ENCODE assay signal across 39 mouse cellular contexts in the genomic region with DNA sequence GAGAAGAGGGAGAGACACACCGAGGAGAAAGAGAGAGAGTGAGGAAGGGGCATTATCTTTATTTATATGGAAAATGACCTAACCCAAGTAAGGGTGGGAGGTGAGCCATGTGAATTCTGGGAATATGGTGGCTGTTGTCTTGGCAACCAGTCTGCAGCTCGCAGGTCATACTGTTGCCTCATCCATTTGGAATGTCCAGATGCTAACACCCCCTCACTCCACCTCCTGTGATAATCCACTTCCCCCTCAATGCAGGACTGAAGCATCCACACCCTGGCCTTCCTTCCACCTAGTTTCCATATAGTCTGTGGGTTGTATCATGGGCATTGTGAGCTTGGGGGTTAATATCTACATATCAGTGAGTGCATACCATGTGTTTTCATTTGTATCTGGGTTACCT. TPM values are rescaled to one million over a fixed set of nuclear protein-coding genes. Genes with fewer than 3 reads are reported as not detected.
"Had no signal": no experiment of that assay in that cellular context is flagged by ENCODE, and none has a peak within 500 bp of the region (broad histone marks: within the 10 kb centered on the region; RNA-seq: fewer than 3 reads in every experiment).

No protein-coding gene starts in this region.

- H3K27me3 ChIP-seq: hindbrain, embryonic 13.5 days; intestine, embryonic 15.5 days; limb, embryonic 12.5 days; liver, embryonic 13.5 days; liver, embryonic 15.5 days had no signal

- H3K4me1 ChIP-seq: heart, embryonic 10.5 days; hindbrain, embryonic 13.5 days; intestine, embryonic 15.5 days; limb, embryonic 12.5 days; liver, embryonic 13.5 days; liver, embryonic 15.5 days had no signal

- H3K4me3 ChIP-seq: heart, embryonic 10.5 days; hindbrain, embryonic 13.5 days; intestine, embryonic 15.5 days; layer of hippocampus, adult 2 months; limb, embryonic 12.5 days; liver, embryonic 13.5 days; liver, embryonic 15.5 days had no signal

- H3K9me3 ChIP-seq: heart, embryonic 10.5 days; hindbrain, embryonic 13.5 days; intestine, embryonic 15.5 days; limb, embryonic 12.5 days; liver, embryonic 13.5 days; liver, embryonic 15.5 days had no signal

- H3K4me2 ChIP-seq: hindbrain, embryonic 13.5 days; intestine, embryonic 15.5 days; limb, embryonic 12.5 days; liver, embryonic 13.5 days; liver, embryonic 15.5 days had no signal

- H3K36me3 ChIP-seq: heart, embryonic 10.5 days; hindbrain, embryonic 13.5 days; intestine, embryonic 15.5 days; limb, embryonic 12.5 days; liver, embryonic 13.5 days; liver, embryonic 15.5 days had no signal

- DNase-seq: gastrocnemius, postnatal 14 days; gastrocnemius, postnatal 36 days; heart, adult 18-20 months; heart, postnatal 10 days; heart, postnatal 36 days; kidney, adult 18-20 months; kidney, adult 8-10 months; kidney, postnatal 10 days; kidney, postnatal 25 days; kidney, postnatal 4 days; left cerebral cortex, postnatal 4 days; liver; liver, embryonic 13.5 days had no signal

- H3K9ac ChIP-seq: hindbrain, embryonic 13.5 days; intestine, embryonic 15.5 days; limb, embryonic 12.5 days; liver, embryonic 13.5 days; liver, embryonic 15.5 days had no signal

- H3K27ac ChIP-seq: heart, embryonic 10.5 days; hindbrain, embryonic 13.5 days; intestine, embryonic 15.5 days; layer of hippocampus, adult 2 months; limb, embryonic 12.5 days; liver, embryonic 13.5 days; liver, embryonic 15.5 days had no signal

- ATAC-seq: hindbrain, embryonic 16.5 days; inflammation-experienced regulatory T-cells, adult 6 months; intestine, embryonic 15.5 days; intestine, postnatal 0 days had no signal

RNA-seq across cellular contexts. Expression of gene Cyp4f18, which starts 10.4 kb away (rescaled TPM):
- total RNA-seq: layer of hippocampus, adult 2 months; layer of hippocampus, postnatal 10 days; layer of hippocampus, postnatal 25 days; left cerebral cortex, adult 18-20 months; left cerebral cortex, adult 8-10 months; left cerebral cortex, postnatal 10 days; left cerebral cortex, postnatal 25 days had no signal
- polyA plus RNA-seq: heart, embryonic 10.5 days had no signal

RNA-seq across cellular contexts. Expression of gene Olfr372, which starts 21.2 kb away (rescaled TPM):
- total RNA-seq: gastrocnemius, adult 18-20 months; gastrocnemius, adult 8-10 months; gastrocnemius, postnatal 14 days; gastrocnemius, postnatal 36 days; heart, adult 18-20 months; heart, adult 8-10 months; heart, postnatal 10 days; heart, postnatal 36 days; hematopoietic stem cell, adult 5-6 weeks; layer of hippocampus, adult 2 months; layer of hippocampus, postnatal 10 days; layer of hippocampus, postnatal 25 days; left cerebral cortex, adult 18-20 months; left cerebral cortex, adult 8-10 months; left cerebral cortex, postnatal 10 days; left cerebral cortex, postnatal 25 days; left cerebral cortex, postnatal 4 days had no signal
- polyA plus RNA-seq: gonadal fat pad, adult 2 months; heart, embryonic 10.5 days; heart, embryonic 14.5 days; heart, embryonic 16.5 days; hindbrain, embryonic 11.5 days; hindbrain, embryonic 13.5 days; hindbrain, embryonic 16.5 days; inflammation-experienced regulatory T-cells, adult 6 months; intestine, embryonic 15.5 days; intestine, postnatal 0 days; kidney, embryonic 14.5 days; kidney, embryonic 16.5 days; limb, embryonic 12.5 days; limb, embryonic 14.5 days; liver, embryonic 13.5 days; liver, embryonic 15.5 days had no signal
